Mouse (Mus musculus) intestine, embryonic 14.5 days (tissue): Measurements from ENCODE around the gene Mipep. TPM values are rescaled to one million over a fixed set of nuclear protein-coding genes. Genes with fewer than 3 reads are reported as not detected.

Source experiments
- ATAC-seq: fragments of 200-750 bp; cut with Nextera tagmentation; replicated peaks from 2 replicates; pipeline ENCODE4 v1.8.0; 2017; ENCODE audit warnings: low read depth, moderate number of reproducible peaks, moderate TSS enrichment, moderate library complexity; ENCODE audit not compliant: low FRiP score, low TSS enrichment
- DNase-seq: peaks from one replicate; pipeline ENCODE4 v3.0.0-alpha.2; 2018; ENCODE audit warnings: low spot score
- H3K27ac ChIP-seq: fragments of 300-500 bp; sonication (generic); 2 replicates; pipeline ENCODE4 v1.5.1; 2014; ENCODE audit warnings: low read depth, mild to moderate bottlenecking, control low read depth
- H3K27me3 ChIP-seq: fragments of 300-500 bp; sonication (generic); replicated peaks from 2 replicates; pipeline ENCODE4 v1.6.1; 2014; ENCODE audit warnings: low read length, control low read depth; ENCODE audit not compliant: control insufficient read depth, insufficient read depth
- H3K36me3 ChIP-seq: fragments of 300-500 bp; sonication (generic); 2 replicates; pipeline ENCODE4 v1.6.1; 2014; ENCODE audit warnings: low read length, control low read depth; ENCODE audit not compliant: control insufficient read depth, insufficient read depth
- H3K4me1 ChIP-seq: fragments of 300-500 bp; sonication (generic); replicated peaks from 2 replicates; pipeline ENCODE4 v1.6.1; 2014; ENCODE audit warnings: low read length, control low read depth, mixed read lengths; ENCODE audit not compliant: control insufficient read depth, insufficient read depth
- H3K4me2 ChIP-seq: fragments of 300-500 bp; sonication (generic); 2 replicates; pipeline ENCODE4 v1.6.1; 2014; ENCODE audit warnings: low read length
- H3K4me3 ChIP-seq: fragments of 300-500 bp; sonication (generic); 2 replicates; pipeline ENCODE4 v1.5.1; 2014; ENCODE audit warnings: low read depth, low read length, control low read depth, mixed read lengths
- H3K9ac ChIP-seq: fragments of 300-500 bp; sonication (generic); 2 replicates; pipeline ENCODE4 v1.6.1; 2014; ENCODE audit warnings: mild to moderate bottlenecking, low read length
- H3K9me3 ChIP-seq: fragments of 300-500 bp; sonication (generic); 2 replicates; pipeline ENCODE4 v1.6.1; 2016; ENCODE audit warnings: low read length, control low read depth; ENCODE audit not compliant: control insufficient read depth
- WGBS: fragments of 180-500 bp; shearing (Covaris S2); extraction: QIAGEN DNeasy Blood & Tissue Kit; methylation state at CpG from one replicate; pipeline ENCODE4 v1.1.7; 2014; 5-methylcytosine and 5-hydroxymethylcytosine counted together
- polyA plus RNA-seq: library from polyadenylated mRNA; unstranded; fragments of >200 nt; fragmentation: Nextera tagmentation; extraction: Ambion mirVana; gene quantifications from 2 replicates; pipeline ENCODE4 v1.2.1, GENCODE M21; 2014

Mipep gene
- 21.0 and 21.2 TPM in 2 replicates for polyA plus RNA-seq

DNA sequence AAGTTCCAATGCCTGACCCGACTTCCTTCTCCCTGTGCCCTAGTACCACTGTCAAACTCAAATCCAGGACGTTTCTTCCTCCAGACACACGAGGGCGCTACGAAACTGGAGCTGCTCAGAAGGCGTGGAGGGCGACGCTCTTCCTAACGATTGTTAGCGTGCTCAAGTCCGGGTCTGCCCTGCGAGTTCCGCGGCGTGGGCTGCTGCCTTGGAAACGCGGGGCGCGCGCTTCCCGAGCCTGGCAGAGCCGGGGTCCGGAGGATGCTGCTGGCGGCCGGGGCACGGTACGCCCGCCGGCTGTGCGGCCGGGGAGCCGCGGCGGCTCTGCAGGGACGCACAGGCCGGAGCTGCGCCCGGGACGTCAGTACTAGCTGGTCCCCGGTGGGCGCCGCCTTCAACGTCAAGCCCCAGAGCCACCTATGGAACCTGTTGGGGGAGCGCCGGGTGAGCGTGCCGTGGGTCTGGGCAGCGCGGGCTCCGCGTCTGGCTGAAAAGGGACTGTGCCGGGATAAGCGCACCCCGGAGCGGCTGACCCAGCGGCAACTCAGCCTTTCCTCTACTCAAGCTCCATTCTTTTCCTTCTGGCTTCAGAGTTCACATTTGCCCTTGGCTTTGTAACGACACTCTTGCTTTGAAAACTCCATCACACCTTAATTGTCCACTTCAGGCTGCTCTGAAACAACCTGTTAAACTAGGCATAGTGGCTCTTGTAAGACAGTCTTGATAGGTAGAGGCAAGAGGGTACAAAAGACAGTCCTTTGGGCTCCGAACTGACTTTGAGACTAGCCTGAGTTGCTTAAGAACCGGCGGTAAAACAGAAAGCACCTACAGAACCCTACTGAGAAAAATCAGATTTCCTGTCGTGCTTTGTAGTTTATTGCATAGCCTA lies at the start of gene Mipep:
Gene Mipep (plus strand): TSS at position 147 of the 889 bp plus-strand sequence.
- H3K9me3 ChIP-seq: no peaks in the 10 kb centered on the region
- H3K27me3 ChIP-seq: no peaks in the 10 kb centered on the region
- H3K9ac ChIP-seq: peak within 1 kb of the TSS; percentile 63
- no peaks in the 10 kb centered on the region for H3K4me1 ChIP-seq
- H3K36me3 ChIP-seq: peaks cover 4% of the 10 kb centered on the region; the same call in 1 of the 2 replicates
- H3K4me3 ChIP-seq: peak within 1 kb of the TSS; percentile 77
- DNase-seq: peak; percentile 90
- ATAC-seq: peak; percentile 89
- peak within 1 kb of the TSS; percentile 82 for H3K4me2 ChIP-seq
- under 1% methylated on average over 61 of the region's 61 CpGs for WGBS
- peak within 1 kb of the TSS; percentile 59; the same call in 1 of the 2 replicates for H3K27ac ChIP-seq

- DNase-seq (no peak), ATAC-seq (no peak)
- WGBS: 66% methylated on average over 5 of the region's 5 CpGs
- no peaks in the 10 kb centered on the region for H3K36me3 ChIP-seq
- H3K27ac ChIP-seq: 0 out of 2 replicates have a peak overlapping the region, but pooled peaks have one; percentile 80
- H3K4me1 ChIP-seq: peaks cover 47% of the 10 kb centered on the region
- no peaks in the 10 kb centered on the region for H3K27me3 ChIP-seq
- H3K4me3 ChIP-seq: no peak overlapping the region
- no peak overlapping the region for H3K9ac ChIP-seq
- no peak overlapping the region for H3K4me2 ChIP-seq
- no peaks in the 10 kb centered on the region for H3K9me3 ChIP-seq
Observed at GRCm38 (mm10) chr14:60735206-60735605, 49.2 kb upstream of the Mipep start.

DNA sequence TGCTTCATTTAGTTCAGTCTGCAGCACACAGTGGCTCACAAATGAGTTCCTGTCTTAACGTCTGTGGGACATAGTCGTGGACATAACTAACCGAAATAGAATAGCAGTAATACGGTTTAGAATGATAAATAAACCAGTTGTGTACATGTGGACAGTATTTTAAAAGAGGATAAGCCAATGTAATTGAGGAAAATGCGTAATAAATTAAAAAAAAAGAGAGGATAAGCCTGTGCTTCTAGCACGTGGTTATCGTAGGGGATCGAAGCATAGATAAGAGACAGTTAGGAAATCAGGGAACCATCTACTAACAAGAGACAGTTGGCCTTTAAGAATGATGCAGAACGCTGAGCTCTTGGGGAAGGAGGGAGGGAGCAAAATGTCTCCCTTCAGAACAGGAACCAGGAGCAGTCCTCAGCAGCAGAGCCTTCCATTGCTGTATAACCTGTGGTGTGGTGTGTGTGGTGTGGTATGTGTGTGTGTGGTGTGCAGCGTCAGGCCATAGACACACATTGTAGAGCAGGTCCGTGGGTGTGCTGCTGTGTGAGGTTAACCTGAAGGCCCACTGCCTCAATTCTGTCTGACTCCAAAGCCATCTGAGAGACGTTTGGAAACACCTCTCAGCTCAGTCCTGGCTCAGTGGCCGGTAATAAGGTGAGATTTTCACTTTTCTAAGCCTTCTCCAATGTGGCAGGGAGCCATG lies 48.4 kb upstream of the Mipep start:
- peaks cover 47% of the 10 kb centered on the region for H3K4me1 ChIP-seq
- H3K9me3 ChIP-seq: no peaks in the 10 kb centered on the region
- peak overlapping the region; percentile 31 for H3K4me2 ChIP-seq
- 57% methylated on average over 13 of the region's 13 CpGs for WGBS
- DNase-seq: no peak
- no peak overlapping the region for H3K4me3 ChIP-seq
- H3K27ac ChIP-seq: peak overlapping the region; percentile 80; the same call in 1 of the 2 replicates
- no peak overlapping the region for H3K9ac ChIP-seq
- H3K36me3 ChIP-seq: no peaks in the 10 kb centered on the region
- no peak for ATAC-seq
- H3K27me3 ChIP-seq: no peaks in the 10 kb centered on the region

DNA sequence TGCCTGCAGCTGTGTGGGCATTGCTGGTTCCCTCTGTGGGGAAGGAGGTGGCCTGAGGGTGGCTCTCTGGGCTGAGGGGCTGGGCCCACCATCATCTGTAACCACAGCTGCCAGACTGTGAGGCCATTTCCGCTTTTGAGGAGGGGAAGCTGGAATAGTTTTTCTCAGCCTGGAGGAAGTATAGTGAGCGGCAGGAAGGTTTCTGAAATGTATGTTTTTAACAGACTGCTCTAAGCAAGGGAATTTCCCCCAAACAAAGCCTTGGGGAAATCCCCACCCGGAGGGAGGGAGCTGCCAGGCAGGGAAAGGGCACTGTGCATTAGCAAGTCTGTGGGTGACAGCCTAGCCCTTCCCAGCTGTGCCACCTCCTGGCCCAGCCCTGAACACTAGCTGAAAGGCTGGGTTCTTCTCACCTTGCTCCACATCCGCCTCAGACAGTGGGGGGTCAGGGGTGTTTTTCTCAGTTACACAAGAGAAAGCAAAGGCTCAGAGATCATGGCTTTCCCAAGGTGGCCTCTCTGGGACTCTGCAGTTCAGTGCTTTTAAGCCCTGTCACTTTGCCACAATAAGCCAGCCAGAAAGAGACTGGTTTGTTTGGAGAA lies 47.7 kb upstream of the Mipep start:
- no peaks in the 10 kb centered on the region for H3K9me3 ChIP-seq
- WGBS: 13% methylated on average over 4 of the region's 4 CpGs
- H3K9ac ChIP-seq: peak overlapping the region; percentile 10; the same call in 1 of the 2 replicates
- H3K4me3 ChIP-seq: no peak overlapping the region
- DNase-seq (peak; percentile 62), ATAC-seq (no peak; the same call in 1 of the 2 replicates)
- H3K4me1 ChIP-seq: peaks cover 47% of the 10 kb centered on the region
- peak overlapping the region; percentile 31 for H3K4me2 ChIP-seq
- peak overlapping the region; percentile 80 for H3K27ac ChIP-seq
- H3K27me3 ChIP-seq: no peaks in the 10 kb centered on the region
- H3K36me3 ChIP-seq: no peaks in the 10 kb centered on the region

DNA sequence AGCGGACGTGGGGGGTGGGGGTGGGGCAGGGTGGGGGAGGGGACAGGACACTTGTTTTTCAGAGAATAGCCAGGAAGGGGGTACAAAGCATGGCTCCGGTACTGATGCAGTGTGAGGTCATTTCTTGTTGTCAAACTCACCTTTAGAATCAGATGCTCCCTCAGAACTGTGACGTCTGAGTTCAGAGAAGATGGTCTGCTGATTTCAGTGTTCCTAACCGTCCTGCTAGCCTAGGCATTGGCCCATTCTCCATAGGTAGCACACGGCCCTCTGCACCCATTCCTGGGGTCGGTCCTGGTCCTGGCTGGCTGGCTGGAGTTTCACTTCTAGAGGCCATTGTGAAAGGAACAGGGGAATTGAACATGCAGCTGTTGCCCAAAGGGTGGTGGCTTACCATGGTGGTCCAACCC lies 47.2 kb upstream of the Mipep start:
- H3K27me3 ChIP-seq: no peaks in the 10 kb centered on the region
- H3K9ac ChIP-seq: no peak overlapping the region
- no peak overlapping the region for H3K4me2 ChIP-seq
- H3K4me1 ChIP-seq: peaks cover 48% of the 10 kb centered on the region
- WGBS: 29% methylated on average over 7 of the region's 7 CpGs
- H3K36me3 ChIP-seq: no peaks in the 10 kb centered on the region
- no peak for ATAC-seq
- no peak overlapping the region for H3K4me3 ChIP-seq
- DNase-seq: no peak
- H3K27ac ChIP-seq: peak overlapping the region; percentile 80; the same call in 1 of the 2 replicates
- H3K9me3 ChIP-seq: no peaks in the 10 kb centered on the region

- no peak overlapping the region for H3K9ac ChIP-seq
- DNase-seq: no peak
- H3K27ac ChIP-seq: 0 out of 2 replicates have a peak overlapping the region, but pooled peaks have one; percentile 35
- no peak overlapping the region for H3K4me3 ChIP-seq
- H3K4me1 ChIP-seq: peaks cover 39% of the 10 kb centered on the region
- H3K4me2 ChIP-seq: no peak overlapping the region
- H3K27me3 ChIP-seq: no peaks in the 10 kb centered on the region
- no peaks in the 10 kb centered on the region for H3K9me3 ChIP-seq
- WGBS: 57% methylated on average over 10 of the region's 10 CpGs
- H3K36me3 ChIP-seq: no peaks in the 10 kb centered on the region
- ATAC-seq: no peak
Observed at GRCm38 (mm10) chr14:60738434-60738938, 45.9 kb upstream of the Mipep start.

DNA sequence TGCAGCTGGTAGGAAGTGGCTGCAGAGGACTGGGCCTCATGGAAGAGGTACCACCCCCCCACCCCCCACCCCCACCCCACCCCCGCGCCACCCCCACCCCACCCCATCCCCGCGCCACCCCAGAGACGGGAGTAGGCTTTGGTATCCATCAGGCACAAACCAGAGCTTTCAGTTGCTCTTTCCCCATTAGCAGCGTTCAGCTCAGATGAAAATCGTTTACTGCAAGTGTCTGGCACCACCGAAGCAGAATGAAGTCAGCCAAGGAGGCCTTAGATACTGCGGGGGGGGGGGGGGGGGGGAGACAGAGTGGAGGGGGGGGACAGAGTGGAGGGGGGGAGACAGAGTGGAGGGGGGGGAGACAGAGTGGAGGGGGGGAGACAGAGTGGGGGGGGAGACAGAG lies 45.2 kb upstream of the Mipep start:
- 13% methylated on average over 8 of the region's 9 CpGs for WGBS
- Histone ChIP-seq H3K27ac (no peak overlapping the region; the same call in 1 of the 2 replicates), H3K9ac (no peak overlapping the region), H3K4me1 (peaks cover 32% of the 10 kb centered on the region), H3K36me3 (no peaks in the 10 kb centered on the region), H3K4me3 (no peak overlapping the region), H3K27me3 (no peaks in the 10 kb centered on the region), H3K9me3 (no peaks in the 10 kb centered on the region), H3K4me2 (no peak overlapping the region)
- ATAC-seq (no peak), DNase-seq (no peak)

DNA sequence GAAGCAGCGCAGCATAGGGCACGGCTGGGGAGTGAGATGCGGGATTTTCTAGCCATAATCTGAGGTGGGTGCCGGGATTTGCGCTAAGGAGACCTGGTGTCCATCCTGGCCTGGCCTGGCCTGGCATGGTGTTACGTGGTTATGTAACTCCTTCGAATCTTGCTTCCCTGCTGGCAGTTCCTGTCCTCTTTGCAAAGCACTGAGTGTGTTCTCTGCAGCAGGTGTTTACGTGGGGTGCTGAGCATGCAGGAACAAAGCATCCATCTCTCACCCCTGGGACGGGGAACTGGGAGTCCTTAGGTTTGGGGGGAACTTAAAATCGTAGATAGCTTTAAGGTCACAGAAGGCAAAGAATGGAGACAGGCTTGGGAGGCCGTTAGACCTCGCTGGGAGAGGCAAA lies 44.8 kb upstream of the Mipep start:
- Histone ChIP-seq H3K27me3 (no peaks in the 10 kb centered on the region), H3K36me3 (no peaks in the 10 kb centered on the region), H3K9ac (no peak overlapping the region), H3K4me2 (no peak overlapping the region), H3K27ac (peak overlapping the region; percentile 5; the same call in 1 of the 2 replicates), H3K4me3 (no peak overlapping the region), H3K4me1 (peaks cover 32% of the 10 kb centered on the region), H3K9me3 (no peaks in the 10 kb centered on the region)
- ATAC-seq (no peak), DNase-seq (no peak)
- 64% methylated on average over 12 of the region's 12 CpGs for WGBS
